Mouse (Mus musculus): ENCODE results near the gene Zfc3h1. TPM values are rescaled to one million over a fixed set of nuclear protein-coding genes. Genes with fewer than 3 reads are reported as not detected.
A peak's percentile ranks its signal among the peaks of the same experiment; 100 is the strongest.

Gene Zfc3h1
- total RNA-seq (2021) = 10 to 100 TPM; 11.6 to 17.2 TPM

- intact Hi-C loops (cut with DNase I) = loop anchor here (1.0 to 10.0 kb wide), 4 partner anchors 22 to 933 kb away; partner anchors contain the start of genes Rab21 and Tmem19
- peak; percentile 98 for DNase-seq (ENCODE audit: low spot score)
Measured at GRCm38 (mm10) chr10:115384221-115385017, at the start of gene Zfc3h1, which contains the start of gene Thap2. Gene Zfc3h1, plus strand, starts transcription at chr10:115384959. Gene Thap2, minus strand, starts transcription at chr10:115384443.

GRCm38 (mm10) chr10:115336901-115337300 is 47.9 kb upstream of the Zfc3h1 start:
- no peak for DNase-seq (ENCODE audit: low spot score)
- intact Hi-C loops (cut with DNase I) = no loop called here

GRCm38 (mm10) chr10:115339820-115340328 is 44.9 kb upstream of the Zfc3h1 start:
- DNase-seq (ENCODE audit: low spot score) = no peak
- intact Hi-C loops (cut with DNase I) = no loop called here

GRCm38 (mm10) chr10:115342771-115343425 is 41.9 kb upstream of the Zfc3h1 start:
- intact Hi-C loops (cut with DNase I) = no loop called here
- no peak for DNase-seq (ENCODE audit: low spot score)

GRCm38 (mm10) chr10:115346444-115346843 is 38.3 kb upstream of the Zfc3h1 start:
- no peak for DNase-seq (ENCODE audit: low spot score)
- intact Hi-C loops (cut with DNase I) = no loop called here

- no peak for DNase-seq (ENCODE audit: low spot score)
- intact Hi-C loops (cut with DNase I) = no loop called here
Measured at GRCm38 (mm10) chr10:115348131-115348530, 36.6 kb upstream of the Zfc3h1 start.

GRCm38 (mm10) chr10:115349029-115349428 is 35.7 kb upstream of the Zfc3h1 start:
- intact Hi-C loops (cut with DNase I) = no loop called here
- DNase-seq (ENCODE audit: low spot score) = no peak

- DNase-seq (ENCODE audit: low spot score) = no peak
- intact Hi-C loops (cut with DNase I) = no loop called here
Measured at GRCm38 (mm10) chr10:115349509-115349908, 35.2 kb upstream of the Zfc3h1 start.

- intact Hi-C loops (cut with DNase I) = no loop called here
- no peak for DNase-seq (ENCODE audit: low spot score)
Measured at GRCm38 (mm10) chr10:115350810-115351397, 33.9 kb upstream of the Zfc3h1 start.

- intact Hi-C loops (cut with DNase I) = no loop called here
- no peak for DNase-seq (ENCODE audit: low spot score)
Measured at GRCm38 (mm10) chr10:115354553-115354952, 30.2 kb upstream of the Zfc3h1 start.

- no peak for DNase-seq (ENCODE audit: low spot score)
- intact Hi-C loops (cut with DNase I) = no loop called here
Measured at GRCm38 (mm10) chr10:115355016-115355415, 29.7 kb upstream of the Zfc3h1 start.

- no peak for DNase-seq (ENCODE audit: low spot score)
- intact Hi-C loops (cut with DNase I) = no loop called here
Measured at GRCm38 (mm10) chr10:115356106-115356505, 28.7 kb upstream of the Zfc3h1 start.

- intact Hi-C loops (cut with DNase I) = no loop called here
- no peak for DNase-seq (ENCODE audit: low spot score)
Measured at GRCm38 (mm10) chr10:115358216-115358919, 26.4 kb upstream of the Zfc3h1 start.

- intact Hi-C loops (cut with DNase I) = no loop called here
- no peak for DNase-seq (ENCODE audit: low spot score)
Measured at GRCm38 (mm10) chr10:115359066-115359465, 25.7 kb upstream of the Zfc3h1 start.

GRCm38 (mm10) chr10:115361840-115362622 is 22.7 kb upstream of the Zfc3h1 start, which contains the start of gene Tmem19:
Gene Tmem19, minus strand, starts transcription at chr10:115362501.
- intact Hi-C loops (cut with DNase I) = loop anchor here (1.0 to 5.0 kb wide), 2 partner anchors 23 to 45 kb away; partner anchors contain the start of gene Rab21
- DNase-seq (ENCODE audit: low spot score) = peak; percentile 96

GRCm38 (mm10) chr10:115362623-115362964 is 22.2 kb upstream of the Zfc3h1 start:
- intact Hi-C loops (cut with DNase I) = loop anchor here (1.0 to 5.0 kb wide), 2 partner anchors 23 to 45 kb away; partner anchors contain the start of gene Rab21

GRCm38 (mm10) chr10:115363151-115363550 is 21.6 kb upstream of the Zfc3h1 start:
- DNase-seq (ENCODE audit: low spot score) = no peak
- intact Hi-C loops (cut with DNase I) = loop anchor here (5.0 kb wide), 1 partner anchor 46 kb away; the partner anchor contains the start of gene Rab21

More at GRCm38 (mm10) chr10:115362623-115362964, 22.2 kb upstream of the Zfc3h1 start:
- DNase-seq (ENCODE audit: low spot score) = no peak

GRCm38 (mm10) chr10:115381506-115382084 is 3.2 kb upstream of the Zfc3h1 start:
- no peak for DNase-seq (ENCODE audit: low spot score)
- intact Hi-C loops (cut with DNase I) = loop anchor here (5.0 to 10.0 kb wide), 2 partner anchors 64 to 137 kb away; partner anchors contain the start of gene Rab21
